Mouse (Mus musculus) mature B cell (primary cell): ENCODE results near the gene Lgals3.
"Not testable (repeated sequence)": the region's sequence is repeated elsewhere in the genome, so short reads cannot be mapped to it uniquely, and the experiment has no call there.

Experiments used
- in situ Hi-C: fragments of 300-500 bp; cut with MboI; formaldehyde crosslinking; loops from 2 replicates; pipeline ENCODE4 v1.14.3; 2019

The Lgals3 gene

DNA sequence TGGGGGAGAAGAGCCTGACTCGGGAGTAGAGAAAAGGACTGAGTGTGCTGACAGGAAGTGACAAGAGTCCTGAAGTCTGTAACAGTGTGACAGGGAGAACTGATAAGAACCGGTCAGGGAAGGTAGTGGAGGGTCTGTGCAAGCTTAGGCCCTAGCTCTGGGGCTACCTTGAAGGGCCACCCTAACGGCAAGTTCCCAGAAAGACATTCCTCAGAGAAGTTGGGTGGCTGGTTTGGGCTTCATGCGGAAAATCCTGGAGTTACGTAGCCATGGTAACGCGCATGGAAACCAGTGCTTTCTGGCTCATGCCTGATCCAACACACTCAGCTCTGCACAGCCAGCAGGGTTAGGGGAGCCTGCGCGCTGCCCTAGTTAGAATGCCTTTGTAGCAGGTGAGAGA, at the start of gene Lgals3:
Gene Lgals3 (plus strand): TSS at position 291 of the 400 bp plus-strand sequence.
- in situ Hi-C loops: no loop called here

DNA sequence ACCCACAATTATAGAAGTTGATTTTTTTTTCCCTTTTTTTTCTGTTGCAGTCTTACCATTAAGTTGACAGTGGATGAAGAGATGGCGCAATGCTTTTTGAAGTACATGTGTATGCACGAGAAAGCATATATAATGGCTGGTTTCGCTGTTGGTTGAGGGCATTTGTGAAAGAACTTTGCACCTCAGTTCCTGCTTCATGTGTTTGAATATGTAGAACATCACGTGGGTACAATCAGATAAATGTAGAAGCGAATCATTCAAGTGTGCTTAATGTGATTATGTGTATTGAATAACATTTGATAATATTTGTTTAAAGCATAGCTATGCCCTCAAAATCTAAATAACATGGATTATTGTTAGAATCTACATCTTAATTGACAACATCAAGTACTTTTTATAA, 48.2 kb upstream of the Lgals3 start:
- in situ Hi-C loops: no loop called here

DNA sequence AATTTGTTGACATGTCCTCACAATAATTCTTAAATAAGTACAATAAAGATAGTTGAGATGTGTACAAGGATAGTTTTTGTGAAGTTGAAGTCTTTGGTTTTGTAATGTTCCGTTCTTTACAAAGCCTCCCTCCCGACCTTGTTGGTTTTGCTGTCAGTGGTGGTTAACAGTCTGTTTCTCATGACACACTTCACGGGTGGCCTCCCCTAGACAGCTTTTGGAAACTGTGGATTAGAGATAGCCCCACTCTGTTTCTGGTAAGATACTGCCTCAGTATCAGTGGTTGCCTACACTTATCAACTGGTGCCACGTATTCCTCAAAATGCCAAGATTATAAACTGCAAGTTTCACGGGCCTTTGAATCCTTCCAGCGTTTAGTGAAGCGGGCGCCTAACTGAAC, 46.0 kb upstream of the Lgals3 start:
- in situ Hi-C loops: not testable (repeated sequence)

DNA sequence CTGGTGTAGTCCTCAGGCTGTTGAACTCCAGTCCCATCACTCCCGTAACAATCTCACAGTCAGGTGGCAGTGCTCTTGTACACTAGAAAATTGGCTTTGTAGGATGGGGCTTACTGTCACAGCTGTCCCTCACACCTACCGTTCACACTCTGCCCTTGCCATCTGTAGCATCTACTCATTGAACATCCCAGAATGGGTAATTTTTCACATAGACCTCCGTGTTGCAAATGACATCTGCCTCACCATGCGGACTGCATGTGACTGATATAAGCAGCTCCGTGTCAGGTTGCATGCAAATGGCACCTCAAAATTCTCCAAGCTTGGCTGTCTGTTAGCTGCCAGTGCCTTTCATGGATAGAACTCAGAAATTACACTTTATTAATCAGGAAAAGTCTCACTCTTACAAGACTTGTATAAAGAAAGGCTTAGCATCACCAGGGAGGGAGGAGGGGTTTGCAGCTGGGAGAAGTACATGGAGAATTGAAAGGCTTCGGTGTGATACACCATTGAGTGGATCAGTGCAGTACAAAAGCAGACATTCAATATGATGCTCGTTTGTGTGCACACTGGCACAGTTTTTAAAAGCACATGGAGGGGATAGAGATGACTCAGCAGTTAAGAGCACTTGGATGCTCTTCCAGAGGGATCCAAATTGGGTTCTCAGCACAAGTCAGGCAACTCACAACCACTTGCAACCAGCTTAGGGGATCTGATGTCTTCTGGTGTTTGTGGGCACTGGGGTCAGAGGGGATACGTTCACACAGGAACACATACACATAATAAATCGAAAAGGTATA, 41.4 kb upstream of the Lgals3 start:
- in situ Hi-C loops: no loop called here

DNA sequence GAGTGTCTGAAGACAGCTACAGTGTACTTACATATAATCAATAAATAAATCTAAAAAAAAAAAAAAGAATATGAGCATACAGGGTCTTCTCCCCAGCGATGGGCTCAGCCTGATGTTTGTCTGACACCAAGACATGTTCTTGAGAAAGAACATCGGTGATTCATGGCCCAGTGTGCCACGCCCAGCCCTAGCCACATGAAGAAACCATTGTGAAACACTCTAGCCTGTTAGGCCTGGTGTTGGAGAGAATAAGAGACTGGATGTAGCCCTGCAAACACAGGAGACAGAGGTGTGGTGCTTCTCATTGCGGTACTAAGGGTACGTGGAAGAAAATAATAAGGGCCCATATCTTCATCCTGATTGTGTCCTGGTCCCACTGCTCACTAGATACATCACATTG, 40.2 kb upstream of the Lgals3 start:
- in situ Hi-C loops: no loop called here

DNA sequence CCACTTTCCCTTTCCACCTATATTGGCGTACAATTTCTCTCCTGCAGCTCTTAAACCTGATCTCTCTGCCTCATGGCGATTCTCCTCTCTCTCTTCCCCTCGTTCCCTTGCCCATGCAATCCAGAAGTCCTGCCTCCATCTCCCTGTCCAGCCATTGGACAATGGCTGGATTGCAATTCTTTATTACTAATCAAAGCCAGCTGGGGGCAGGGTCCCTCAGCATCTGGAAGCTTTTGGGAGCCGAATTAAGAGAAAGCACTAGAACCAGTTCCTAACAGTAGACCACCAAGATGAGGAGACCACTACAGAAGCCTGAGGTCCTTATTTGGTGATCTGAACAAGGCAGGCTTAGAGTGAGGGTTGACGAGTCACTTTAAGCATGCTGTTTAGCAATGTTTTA, 35.6 kb upstream of the Lgals3 start:
- in situ Hi-C loops: no loop called here

DNA sequence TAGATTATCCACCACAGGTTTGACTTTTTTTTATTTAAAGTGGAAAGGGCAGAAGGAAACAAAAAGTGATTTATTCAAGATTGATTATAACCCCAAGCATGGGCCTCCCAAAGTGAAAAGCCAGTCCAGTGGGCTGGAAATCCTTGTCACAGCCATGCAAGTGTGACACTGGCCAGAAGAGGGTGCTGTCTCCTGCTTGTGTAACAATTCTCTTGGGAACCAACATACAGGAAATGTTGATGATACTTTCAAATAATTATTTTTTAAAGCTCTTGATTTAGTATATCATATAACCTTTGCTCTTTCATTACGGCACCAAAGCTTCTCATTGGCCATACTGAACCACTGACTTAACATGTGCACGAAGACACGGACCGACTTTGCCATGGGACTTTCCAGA, 32.7 kb upstream of the Lgals3 start:
- in situ Hi-C loops: no loop called here

DNA sequence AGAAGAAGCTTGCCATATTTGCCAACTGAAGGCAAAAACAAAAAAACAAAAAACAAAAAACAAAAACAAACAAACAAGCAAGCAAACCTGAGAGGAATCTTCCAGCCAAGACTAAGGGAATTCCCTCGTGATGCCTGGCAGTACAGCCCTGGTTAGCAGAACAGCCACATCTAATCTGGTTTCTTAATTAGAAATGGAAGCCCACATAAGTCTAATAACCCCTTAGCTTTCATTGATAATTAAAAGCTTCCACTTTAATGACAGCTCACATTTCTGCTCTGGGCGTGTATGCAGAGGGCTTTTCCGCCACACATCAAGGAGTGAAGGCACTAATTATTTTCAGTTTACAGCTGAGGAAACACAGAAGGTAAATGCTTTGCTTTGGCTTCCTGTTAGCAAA, 32.3 kb upstream of the Lgals3 start:
- in situ Hi-C loops: no loop called here

DNA sequence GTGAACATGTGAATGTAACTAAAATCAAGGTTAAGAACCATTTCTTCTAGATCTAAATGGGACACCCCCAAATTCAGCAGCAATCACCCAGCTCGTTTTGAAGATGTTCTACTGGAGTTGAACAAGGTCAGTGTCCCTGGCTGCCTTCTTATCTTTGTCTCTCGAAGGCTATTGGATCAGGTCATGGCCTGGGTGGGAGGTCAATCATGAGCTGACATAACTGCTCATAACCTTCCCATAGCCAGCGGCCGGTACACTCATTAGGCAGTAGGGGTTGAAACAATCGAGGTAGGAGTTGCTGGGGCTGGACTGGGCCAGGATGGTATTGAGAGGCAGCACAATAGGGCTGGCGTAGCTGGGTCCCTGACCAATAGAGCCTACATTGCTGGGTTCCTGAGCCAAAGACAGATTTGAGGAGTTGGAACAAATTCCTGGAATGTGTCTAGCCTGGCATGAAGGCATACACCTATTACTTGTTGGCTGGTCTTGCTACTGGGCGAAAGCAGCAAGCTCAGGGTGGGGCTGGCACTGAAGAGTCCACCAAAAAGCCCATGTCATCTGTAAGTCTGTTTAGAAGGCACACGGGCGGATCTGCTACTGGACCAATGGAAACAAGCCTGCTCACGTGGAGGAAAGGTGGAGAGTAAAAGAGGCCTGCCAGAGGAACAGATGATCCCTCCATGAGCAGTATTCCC, 27.2 kb upstream of the Lgals3 start:
- in situ Hi-C loops: no loop called here

DNA sequence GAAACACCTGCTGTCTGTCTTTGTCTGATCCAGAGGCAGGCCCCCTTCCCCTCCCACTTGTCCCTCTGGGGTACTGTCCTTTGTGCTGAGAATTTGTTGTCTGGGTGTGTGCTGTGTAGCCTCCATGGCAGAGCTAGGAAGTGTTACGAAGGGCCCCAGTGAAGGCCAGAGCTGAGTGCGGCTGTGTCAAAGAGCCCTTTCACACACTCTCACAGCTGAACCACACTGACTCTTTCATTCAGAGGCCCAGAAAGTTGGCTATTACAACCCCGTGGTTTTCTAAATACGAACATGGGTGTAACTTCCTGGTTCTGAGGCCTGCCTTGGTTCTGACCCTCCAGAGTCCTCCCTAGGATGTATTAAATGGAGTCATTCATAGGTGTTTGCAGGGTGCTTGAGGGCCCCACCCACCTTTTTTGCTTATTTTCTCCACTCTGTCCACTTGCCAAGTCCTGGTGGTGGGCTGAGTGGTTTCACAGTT, 25.7 kb upstream of the Lgals3 start:
- in situ Hi-C loops: no loop called here

DNA sequence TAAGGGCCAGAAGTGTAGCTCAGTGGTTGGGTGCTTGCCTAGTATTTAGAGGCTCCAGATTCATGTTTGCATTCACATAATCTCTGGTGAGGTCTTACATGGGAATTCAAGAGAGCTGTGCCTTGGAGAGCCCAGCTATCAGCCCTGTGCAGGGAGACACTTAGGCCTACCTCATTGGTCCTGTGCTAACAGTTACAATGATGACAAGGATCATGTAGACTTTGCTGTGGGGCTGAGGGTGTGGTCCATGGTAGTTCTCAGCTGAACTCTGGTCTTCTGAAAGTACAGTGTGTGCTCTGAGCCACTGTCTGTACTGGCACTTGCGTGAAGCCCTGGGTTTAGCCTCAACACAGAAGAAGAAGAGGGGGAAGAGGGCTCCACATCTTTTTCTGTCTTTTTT, 20.8 kb upstream of the Lgals3 start:
- in situ Hi-C loops: no loop called here

DNA sequence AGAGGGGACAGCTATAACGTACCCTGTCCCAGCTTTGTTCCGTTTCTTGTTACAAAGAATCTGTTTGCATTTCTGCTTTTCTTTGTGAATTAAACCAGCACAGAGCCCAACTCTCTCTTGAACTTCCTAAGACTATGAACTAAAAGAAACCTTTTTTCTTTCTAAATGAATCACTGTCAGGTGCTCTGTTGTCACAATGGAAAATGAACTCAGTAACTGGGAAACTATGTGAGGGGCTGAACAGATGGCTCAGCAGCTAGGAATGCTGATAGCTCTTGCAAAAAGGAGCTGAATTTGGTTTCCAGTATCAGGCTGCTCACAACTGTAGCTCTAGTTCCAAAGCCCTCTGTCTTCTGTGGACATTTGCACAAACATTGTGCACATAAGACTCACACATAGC, 16.6 kb upstream of the Lgals3 start:
- in situ Hi-C loops: no loop called here

DNA sequence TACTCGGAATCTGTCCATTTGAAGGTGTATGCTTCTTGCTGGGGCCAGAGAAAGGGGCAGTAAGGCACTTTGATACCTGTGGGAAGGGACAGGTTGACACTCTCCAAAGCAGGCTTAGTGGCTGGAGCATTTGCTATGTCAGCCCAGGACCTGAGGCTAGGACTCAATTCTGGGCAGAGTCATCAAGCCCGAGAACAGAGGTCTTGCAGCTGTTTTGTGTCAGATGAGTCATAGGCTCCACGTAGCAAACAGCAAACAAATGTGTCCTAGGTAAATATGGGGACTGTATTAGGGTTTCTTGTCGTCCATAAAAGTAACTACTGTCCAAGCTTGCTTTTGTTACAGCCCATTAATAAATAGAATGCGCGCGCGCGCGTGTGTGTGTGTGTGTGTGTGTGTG, 15.3 kb upstream of the Lgals3 start:
- in situ Hi-C loops: no loop called here

DNA sequence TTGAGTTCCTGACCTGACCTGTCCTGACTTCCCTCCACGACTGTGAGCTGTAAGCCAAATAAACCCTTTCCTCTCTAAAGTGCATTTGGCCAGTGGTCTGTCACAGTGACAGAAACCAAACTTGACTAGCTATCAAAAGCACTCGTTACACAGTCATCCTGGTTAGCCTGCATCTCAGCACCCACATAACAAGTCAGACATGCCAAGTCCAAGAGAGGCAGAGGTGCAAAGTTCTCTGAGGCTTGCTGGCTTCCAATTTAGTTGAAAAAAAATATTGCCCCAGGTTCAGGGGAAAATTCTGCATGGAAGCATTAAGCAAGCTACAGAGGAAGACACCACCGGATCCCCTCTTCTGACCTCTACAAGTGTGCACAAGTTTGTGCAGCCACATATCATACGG, 14.3 kb upstream of the Lgals3 start:
- in situ Hi-C loops: no loop called here

DNA sequence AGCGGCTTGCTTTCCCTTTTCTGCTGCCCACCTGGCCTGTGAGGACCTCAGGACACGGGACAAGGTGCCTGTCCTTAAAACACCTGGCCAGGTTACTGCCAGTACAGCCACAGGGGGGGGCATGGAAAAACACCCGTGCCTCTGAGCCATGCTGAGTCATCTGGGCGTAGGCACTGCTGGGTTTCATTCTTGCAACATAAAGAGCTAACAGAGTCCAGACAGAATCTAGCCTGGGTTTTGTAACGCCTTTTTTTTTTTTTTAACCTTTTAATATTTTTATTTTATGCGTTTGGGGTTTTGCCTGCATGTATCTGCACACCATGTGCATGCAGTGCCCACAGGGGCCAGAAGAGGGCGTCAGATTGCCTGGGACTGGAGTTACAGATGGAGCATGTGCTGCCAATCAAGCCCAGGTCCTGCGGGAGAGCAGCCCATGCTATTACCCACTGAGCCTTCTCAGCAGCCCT, 13.4 kb upstream of the Lgals3 start:
- in situ Hi-C loops: no loop called here

DNA sequence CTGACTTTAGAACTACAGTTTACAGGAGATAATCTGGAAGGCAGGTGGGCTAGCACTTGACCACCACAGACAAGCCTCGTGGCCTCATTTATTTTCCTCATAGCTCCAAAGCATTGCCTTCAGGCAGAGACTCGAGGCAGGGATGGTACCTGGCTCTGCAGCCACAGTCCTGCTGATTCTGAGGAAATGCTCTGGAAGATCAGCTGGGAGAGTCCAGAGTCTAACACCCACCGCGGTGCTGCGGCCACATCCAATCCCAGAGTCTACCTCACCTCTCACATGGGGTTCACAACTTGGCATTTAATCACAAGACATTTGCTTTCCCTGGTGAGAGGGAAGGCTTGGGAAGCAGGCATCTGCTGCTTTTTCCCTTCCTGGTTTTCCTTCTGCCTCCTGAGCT, 12.6 kb upstream of the Lgals3 start:
- in situ Hi-C loops: no loop called here

DNA sequence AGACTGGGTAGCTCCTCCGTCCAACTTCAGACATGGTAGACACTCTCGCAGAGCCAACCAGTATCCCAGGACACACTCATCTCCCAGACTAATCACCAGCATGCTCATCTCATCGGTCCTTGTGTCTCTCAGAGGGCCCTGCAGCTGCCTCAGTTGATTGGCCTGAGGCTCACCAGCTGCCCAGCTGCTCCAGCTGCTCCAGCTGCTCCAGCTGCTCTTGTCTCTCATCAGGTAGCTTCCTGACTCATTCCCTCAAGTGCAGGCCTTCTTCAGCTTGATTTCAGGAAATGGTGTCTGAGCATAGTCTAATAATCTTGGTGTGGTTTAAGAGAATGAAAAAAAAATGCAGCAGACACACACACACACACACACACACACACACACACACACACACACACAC, 10.9 kb upstream of the Lgals3 start:
- in situ Hi-C loops: no loop called here

DNA sequence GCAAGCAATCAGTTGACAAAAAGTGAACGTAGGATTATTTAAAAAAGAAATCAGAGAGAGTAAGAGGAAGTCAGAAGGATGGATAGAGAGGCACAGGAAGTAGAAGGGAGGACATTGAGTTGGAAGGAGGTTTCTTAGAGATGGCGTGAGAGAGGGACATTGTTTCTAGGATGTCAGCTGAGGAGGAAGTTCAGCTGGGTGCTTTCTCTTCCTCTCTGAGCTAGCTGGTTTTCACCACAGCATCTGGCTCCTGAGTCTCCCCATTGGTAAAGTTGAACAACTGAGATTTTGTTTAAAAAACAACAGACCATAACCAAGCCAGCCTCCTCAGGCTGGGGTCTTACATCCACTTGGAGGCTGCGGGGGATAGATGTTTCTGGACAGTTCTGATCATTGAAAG, 7.9 kb upstream of the Lgals3 start:
- in situ Hi-C loops: no loop called here

DNA sequence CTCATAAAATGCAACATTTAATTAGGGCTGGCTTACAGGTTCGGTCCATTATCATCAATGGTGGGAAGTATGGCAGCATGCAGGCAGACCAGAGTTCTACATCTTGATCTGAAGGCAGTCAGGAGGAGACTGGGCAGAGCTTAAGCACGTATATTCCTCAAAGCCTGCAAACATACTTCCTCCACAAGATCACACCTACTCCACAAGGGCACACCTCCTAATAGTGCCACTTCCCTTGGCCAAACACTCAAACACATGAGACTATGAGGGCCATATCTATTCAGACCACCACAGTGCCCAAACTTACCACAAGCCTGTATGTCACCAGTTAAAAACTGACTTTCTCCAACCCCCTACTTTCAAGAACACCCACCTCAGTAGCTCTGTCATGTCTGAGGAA, 6.1 kb upstream of the Lgals3 start:
- in situ Hi-C loops: no loop called here

DNA sequence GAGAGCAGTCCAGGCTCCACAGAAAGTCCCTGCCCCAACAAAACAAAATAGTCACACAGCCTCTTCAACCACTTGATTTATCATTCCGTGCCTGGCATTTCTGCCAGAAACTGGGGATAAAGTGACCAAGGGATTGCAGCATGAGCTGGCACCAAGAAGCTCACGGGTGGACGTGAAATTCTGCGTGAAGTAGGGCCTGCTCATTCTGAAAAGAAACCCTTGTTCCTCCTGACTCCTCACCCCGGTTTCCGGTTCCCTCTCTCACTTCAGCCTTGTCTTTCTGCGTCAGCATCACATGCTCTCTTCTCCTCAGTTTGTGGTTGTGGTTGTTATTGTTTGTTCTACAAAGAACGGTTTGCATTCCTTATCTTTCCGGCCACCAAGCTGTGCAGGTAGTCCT, 5.7 kb upstream of the Lgals3 start:
- in situ Hi-C loops: no loop called here

DNA sequence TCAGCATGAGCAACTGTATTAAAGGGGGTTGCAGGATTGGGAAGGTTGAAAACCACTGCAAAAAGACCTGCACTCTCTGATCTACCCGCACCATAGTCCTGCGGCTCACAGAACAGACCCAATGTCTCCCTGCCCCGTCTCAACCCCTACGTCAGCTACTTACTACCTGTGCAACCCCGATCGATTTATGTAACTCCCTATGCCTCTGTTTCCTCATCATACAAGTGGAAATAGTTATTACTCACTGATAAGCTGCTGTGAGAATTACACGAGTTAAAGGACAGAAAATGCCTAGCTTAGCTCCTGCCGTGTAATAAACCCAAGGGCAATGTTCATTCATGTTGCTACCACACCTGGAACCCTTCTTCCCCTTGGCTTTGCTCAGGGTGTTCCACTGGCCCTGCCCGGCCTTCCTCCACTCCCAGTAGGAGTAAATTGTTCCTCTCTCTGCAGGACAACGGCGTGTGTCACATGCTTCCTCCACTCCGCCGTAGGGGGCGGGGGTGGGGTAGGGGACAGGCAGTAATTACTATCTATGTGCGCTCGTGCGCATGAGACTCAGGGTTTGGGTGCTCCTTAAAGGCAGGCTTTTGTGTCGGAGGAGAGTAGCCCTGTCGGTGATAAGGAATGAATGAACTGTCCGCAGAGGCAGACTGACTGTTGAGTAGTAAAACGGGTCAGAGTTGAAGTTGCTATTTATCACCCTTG, 2.7 kb upstream of the Lgals3 start:
- in situ Hi-C loops: no loop called here

DNA sequence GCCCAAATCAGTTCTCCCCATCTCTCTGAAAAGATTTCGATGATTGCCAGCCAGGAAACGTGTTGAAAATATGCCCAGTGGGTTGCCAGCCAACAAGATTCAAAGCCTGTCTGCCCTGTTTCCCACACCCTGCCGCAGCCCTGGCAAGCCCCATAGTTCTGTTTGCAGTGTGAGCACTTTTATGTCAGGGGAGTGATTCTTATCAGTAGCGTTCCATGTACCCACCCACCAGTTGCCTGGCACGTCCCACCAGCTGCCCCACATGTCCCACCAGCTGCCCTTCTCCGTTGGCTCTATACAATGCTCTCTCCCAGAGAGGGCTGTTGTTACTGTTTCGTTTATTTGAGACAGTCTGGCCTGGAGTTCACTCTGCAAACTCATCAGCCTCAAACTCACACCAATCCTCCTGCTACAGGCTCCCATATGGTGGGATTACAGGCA, 650 bp upstream of the Lgals3 start:
- in situ Hi-C loops: no loop called here

DNA sequence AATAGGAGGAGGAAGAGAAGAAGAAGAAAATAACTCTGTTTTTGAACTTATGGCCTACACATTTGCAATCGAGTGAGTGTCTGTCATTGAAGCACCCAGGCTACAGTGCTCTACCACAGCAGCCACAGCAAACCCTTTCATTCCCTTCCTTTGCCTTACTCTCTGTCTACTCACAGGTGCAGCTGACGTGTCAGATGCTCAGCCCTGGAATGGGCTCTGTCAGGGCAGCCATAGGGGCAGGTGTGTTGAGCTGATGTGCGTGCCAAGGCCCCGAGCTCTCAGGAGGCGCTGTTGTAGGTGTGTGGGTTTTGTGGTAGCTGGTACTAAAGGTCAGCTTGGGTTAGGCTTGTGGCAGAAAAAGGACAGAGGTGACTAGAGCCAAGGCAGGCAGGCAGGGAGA, 2.2 kb downstream of the Lgals3 start:
- in situ Hi-C loops: no loop called here
